Mouse (Mus musculus) stomach, embryonic 14.5 days (tissue): ENCODE measurements around the gene Disc1. TPM values are rescaled to one million over a fixed set of nuclear protein-coding genes. Genes with fewer than 3 reads are reported as not detected.
A peak's percentile ranks its signal among the peaks of the same experiment; 100 is the strongest.

ENCODE experiments used
- ATAC-seq: fragments of 200-750 bp; cut with Nextera tagmentation; 2 replicates; pipeline ENCODE4 v1.8.0; 2017; ENCODE audit warnings: low read depth, moderate TSS enrichment; ENCODE audit not compliant: insufficient number of reproducible peaks, insufficient read depth, low FRiP score
- H3K27ac ChIP-seq: fragments of 300-500 bp; sonication (generic); 2 replicates; pipeline ENCODE4 v1.5.1; 2014; ENCODE audit warnings: mild to moderate bottlenecking, low read length, moderate library complexity, mixed read lengths
- H3K27me3 ChIP-seq: fragments of 300-500 bp; sonication (generic); 2 replicates; pipeline ENCODE4 v1.6.1; 2014; ENCODE audit warnings: low read length, control low read depth, mixed read lengths; ENCODE audit not compliant: control insufficient read depth, insufficient read depth
- H3K36me3 ChIP-seq: fragments of 300-500 bp; sonication (generic); 2 replicates; pipeline ENCODE4 v1.6.1; 2014; ENCODE audit warnings: mild to moderate bottlenecking, control low read depth, low read length, moderate library complexity, mixed read lengths; ENCODE audit not compliant: control insufficient read depth, insufficient read depth
- H3K4me1 ChIP-seq: fragments of 300-500 bp; sonication (generic); 2 replicates; pipeline ENCODE4 v1.6.1; 2014; ENCODE audit warnings: low read length, control low read depth, mixed read lengths; ENCODE audit not compliant: control insufficient read depth, insufficient read depth
- H3K4me2 ChIP-seq: fragments of 300-500 bp; sonication (generic); replicated peaks from 2 replicates; pipeline ENCODE4 v1.6.1; 2014; ENCODE audit warnings: low read depth, low read length, control low read depth
- H3K4me3 ChIP-seq: fragments of 300-500 bp; sonication (generic); 2 replicates; pipeline ENCODE4 v1.5.1; 2014; ENCODE audit warnings: low read depth, low read length, control low read depth
- H3K9ac ChIP-seq: fragments of 300-500 bp; sonication (generic); replicated peaks from 2 replicates; pipeline ENCODE4 v1.6.1; 2014; ENCODE audit warnings: low read depth, mild to moderate bottlenecking, control low read depth, low read length, moderate library complexity, mixed read lengths
- H3K9me3 ChIP-seq: fragments of 300-500 bp; sonication (generic); 2 replicates; pipeline ENCODE4 v1.6.1; 2016; ENCODE audit warnings: low read depth, low read length, control low read depth; ENCODE audit not compliant: control insufficient read depth
- WGBS: fragments of 180-500 bp; shearing (Covaris S2); extraction: QIAGEN DNeasy Blood & Tissue Kit; methylation state at CpG from one replicate; pipeline ENCODE4 v1.1.7; 2014; 5-methylcytosine and 5-hydroxymethylcytosine counted together
- polyA plus RNA-seq: library from polyadenylated mRNA; unstranded; fragments of >200 nt; fragmentation: Nextera tagmentation; extraction: Ambion mirVana; gene quantifications from 2 replicates; pipeline ENCODE4 v1.2.1, GENCODE M21; 2014

Gene Disc1
- polyA plus RNA-seq, 1 experiment from 2014 or later: 3.0 TPM

- Histone ChIP-seq H3K9me3 (no peaks in the 10 kb centered on the region), H3K27ac (no peak overlapping the region), H3K9ac (no peak overlapping the region), H3K36me3 (no peaks in the 10 kb centered on the region), H3K4me1 (peaks cover 13% of the 10 kb centered on the region), H3K4me2 (no peak overlapping the region), H3K27me3 (no peaks in the 10 kb centered on the region), H3K4me3 (no peak overlapping the region)
- WGBS: 81% methylated on average over 8 of the region's 8 CpGs
- ATAC-seq: no peak
These were observed 231.4 kb downstream of the Disc1 start for GRCm38 (mm10) chr8:125285391-125285790.

- Histone ChIP-seq H3K4me1 (peaks cover 13% of the 10 kb centered on the region), H3K27me3 (no peaks in the 10 kb centered on the region), H3K4me3 (no peak overlapping the region), H3K9me3 (no peaks in the 10 kb centered on the region), H3K36me3 (no peaks in the 10 kb centered on the region), H3K27ac (no peak overlapping the region), H3K9ac (no peak overlapping the region), H3K4me2 (no peak overlapping the region)
- WGBS: 70% methylated on average over 12 of the region's 12 CpGs
- ATAC-seq: no peak
These were observed 232.1 kb downstream of the Disc1 start for GRCm38 (mm10) chr8:125285966-125286681.

GRCm38 (mm10) chr8:125287311-125287710 is 233.3 kb downstream of the Disc1 start:
- no peaks in the 10 kb centered on the region for H3K27me3 ChIP-seq
- H3K9me3 ChIP-seq: no peaks in the 10 kb centered on the region
- no peaks in the 10 kb centered on the region for H3K36me3 ChIP-seq
- 75% methylated on average over 4 of the region's 4 CpGs for WGBS
- H3K4me3 ChIP-seq: no peak overlapping the region
- no peak overlapping the region for H3K9ac ChIP-seq
- ATAC-seq: no peak
- no peak overlapping the region for H3K27ac ChIP-seq
- H3K4me1 ChIP-seq: peaks cover 13% of the 10 kb centered on the region
- H3K4me2 ChIP-seq: no peak overlapping the region

GRCm38 (mm10) chr8:125287841-125288341 is 233.9 kb downstream of the Disc1 start:
- H3K27me3 ChIP-seq: no peaks in the 10 kb centered on the region
- no peaks in the 10 kb centered on the region for H3K9me3 ChIP-seq
- no peak overlapping the region for H3K27ac ChIP-seq
- H3K36me3 ChIP-seq: no peaks in the 10 kb centered on the region
- H3K4me2 ChIP-seq: no peak overlapping the region
- no peak overlapping the region for H3K4me3 ChIP-seq
- no peak overlapping the region for H3K9ac ChIP-seq
- peaks cover 14% of the 10 kb centered on the region for H3K4me1 ChIP-seq
- 36% methylated on average over 7 of the region's 7 CpGs for WGBS
- no peak for ATAC-seq

GRCm38 (mm10) chr8:125291506-125291905 is 237.5 kb downstream of the Disc1 start:
- Histone ChIP-seq H3K27me3 (no peaks in the 10 kb centered on the region), H3K9me3 (no peaks in the 10 kb centered on the region), H3K4me3 (no peak overlapping the region), H3K4me2 (no peak overlapping the region), H3K9ac (no peak overlapping the region), H3K36me3 (no peaks in the 10 kb centered on the region), H3K27ac (peak overlapping the region; percentile 58; the same call in 1 of the 2 replicates), H3K4me1 (peaks cover 18% of the 10 kb centered on the region; the same call in 1 of the 2 replicates)
- ATAC-seq: no peak
- 54% methylated on average over 10 of the region's 10 CpGs for WGBS

GRCm38 (mm10) chr8:125291932-125292717 is 238.1 kb downstream of the Disc1 start:
- 80% methylated on average over 22 of the region's 22 CpGs for WGBS
- Histone ChIP-seq H3K4me1 (peaks cover 16% of the 10 kb centered on the region; the same call in 1 of the 2 replicates), H3K27me3 (no peaks in the 10 kb centered on the region), H3K27ac (peak overlapping the region; percentile 72; the same call in 1 of the 2 replicates), H3K9ac (no peak overlapping the region), H3K9me3 (no peaks in the 10 kb centered on the region), H3K36me3 (no peaks in the 10 kb centered on the region), H3K4me2 (no peak overlapping the region), H3K4me3 (no peak overlapping the region)
- ATAC-seq: no peak

GRCm38 (mm10) chr8:125292933-125293591 is 239.1 kb downstream of the Disc1 start:
- Histone ChIP-seq H3K4me3 (no peak overlapping the region), H3K9ac (no peak overlapping the region), H3K4me2 (no peak overlapping the region), H3K36me3 (no peaks in the 10 kb centered on the region), H3K4me1 (peaks cover 12% of the 10 kb centered on the region; the same call in 1 of the 2 replicates), H3K27ac (peak overlapping the region; percentile 72), H3K27me3 (no peaks in the 10 kb centered on the region), H3K9me3 (no peaks in the 10 kb centered on the region)
- WGBS: 40% methylated on average over 8 of the region's 8 CpGs
- ATAC-seq: peak; percentile 47; the same call in 1 of the 2 replicates

GRCm38 (mm10) chr8:125299248-125299647 is 245.3 kb downstream of the Disc1 start:
- ATAC-seq: 0 out of 2 replicates have a peak, but pooled peaks have one; percentile 33
- 12% methylated on average over 4 of the region's 4 CpGs for WGBS
- Histone ChIP-seq H3K9ac (no peak overlapping the region), H3K36me3 (no peaks in the 10 kb centered on the region), H3K4me1 (peaks cover 13% of the 10 kb centered on the region), H3K4me3 (no peak overlapping the region), H3K4me2 (no peak overlapping the region), H3K27me3 (no peaks in the 10 kb centered on the region), H3K27ac (no peak overlapping the region), H3K9me3 (no peaks in the 10 kb centered on the region)
